Mouse (Mus musculus): ENCODE data around the gene Olfr1418. TPM values are rescaled to one million over a fixed set of nuclear protein-coding genes. Genes with fewer than 3 reads are reported as not detected.
A peak's percentile ranks its signal among the peaks of the same experiment; 100 is the strongest.

Gene Olfr1418
- polyA plus RNA-seq, 1 experiment from 2014 or later, result not detected

DNA sequence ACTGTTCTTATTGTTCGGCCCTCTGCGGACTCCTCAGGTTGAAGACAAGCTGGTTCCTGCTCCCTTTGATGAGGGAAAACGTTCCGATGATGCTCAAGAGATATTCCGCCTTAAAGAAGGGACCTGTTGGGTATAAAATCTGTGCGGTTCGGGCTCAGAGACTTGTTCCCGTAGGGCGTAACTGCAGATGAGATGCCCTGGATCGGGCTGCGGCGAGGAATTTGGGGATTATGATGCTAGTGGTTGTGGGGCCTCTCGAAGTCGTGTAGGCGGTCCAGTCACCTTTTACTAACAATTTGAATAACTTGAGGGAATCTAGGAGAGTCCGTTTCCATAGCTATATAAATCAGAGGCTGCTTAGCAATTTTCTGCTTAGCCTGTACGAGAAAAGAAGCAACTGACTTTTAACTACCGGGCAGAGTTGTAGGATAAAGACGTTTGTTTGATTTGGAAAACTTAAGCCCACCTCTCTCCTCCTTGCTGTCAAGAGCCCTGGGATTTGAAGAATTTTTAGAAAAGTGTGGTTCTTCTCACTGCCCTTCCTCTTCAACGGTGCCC, 41.6 kb downstream of the Olfr1418 start, which contains the start of gene Stx3:
Gene Stx3, minus strand, starts transcription at position 261 of the 558 bp plus-strand sequence.
- no peaks in the 10 kb centered on the region for H3K9me3 ChIP-seq
- H3K36me3 ChIP-seq, result no peaks in the 10 kb centered on the region
- under 1% methylated on average over 20 of the region's 20 CpGs for WGBS
- no peak for DNase-seq (ENCODE audit: low spot score)
- 0 out of 2 replicates have a peak, but pooled peaks cover 12% of the 10 kb centered on the region for H3K27me3 ChIP-seq (ENCODE audit: insufficient read depth, poor library complexity, severe bottlenecking)
- peak within 1 kb of the TSS; percentile 79 for H3K4me3 ChIP-seq
- H3K4me1 ChIP-seq, result peaks cover 27% of the 10 kb centered on the region
- peak within 1 kb of the TSS; percentile 86 for H3K27ac ChIP-seq

DNA sequence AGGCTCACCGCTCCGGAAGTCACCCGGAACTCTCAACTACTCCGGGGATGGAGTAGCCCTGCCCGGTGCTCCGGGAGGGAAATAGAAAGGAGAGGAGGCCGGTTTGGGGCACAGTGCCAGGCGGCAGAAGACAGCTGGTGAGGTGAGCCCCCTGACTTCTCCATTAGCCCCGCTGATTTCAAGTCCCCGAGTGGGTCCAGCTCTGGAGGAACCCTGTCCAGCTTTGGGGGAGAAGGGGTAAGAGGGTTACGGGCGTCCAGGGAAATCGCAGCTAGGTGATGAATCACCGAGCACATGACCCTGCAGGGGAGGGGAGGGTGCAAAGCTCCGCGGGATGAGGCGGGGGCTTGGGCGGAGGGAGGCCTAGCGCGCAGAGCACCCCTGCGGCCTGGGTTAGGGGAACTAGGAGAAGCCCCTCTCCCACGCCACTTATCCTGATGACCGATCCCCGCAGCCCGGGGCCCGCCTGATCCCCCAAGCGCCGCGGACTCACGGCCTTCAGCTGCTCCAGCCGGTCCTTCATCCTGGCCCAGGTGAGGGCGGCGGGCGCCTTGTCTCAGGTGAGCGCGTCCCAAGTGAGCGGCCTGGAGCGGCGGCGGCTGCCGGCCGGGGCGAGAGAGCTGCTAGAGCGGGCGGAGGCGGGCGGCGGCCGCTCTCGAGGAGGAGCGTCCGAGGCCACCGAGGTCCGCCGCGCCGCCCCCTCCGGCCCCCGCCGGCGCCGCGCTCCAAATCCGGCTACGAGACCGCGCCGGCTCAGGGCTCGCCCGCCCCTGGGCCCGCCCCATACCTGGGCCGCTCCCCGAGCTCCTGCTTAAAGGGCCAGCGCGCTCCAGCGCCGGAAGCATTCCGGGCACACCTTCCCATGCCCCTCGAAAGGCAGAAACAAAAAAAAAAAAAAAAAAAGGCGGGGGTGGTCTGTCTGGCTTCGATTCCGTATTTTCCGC, 42.4 kb downstream of the Olfr1418 start:
- H3K36me3 ChIP-seq, result no peaks in the 10 kb centered on the region
- H3K4me1 ChIP-seq, result peaks cover 34% of the 10 kb centered on the region
- 0 out of 2 replicates have a peak, but pooled peaks cover 12% of the 10 kb centered on the region for H3K27me3 ChIP-seq (ENCODE audit: insufficient read depth, poor library complexity, severe bottlenecking)
- DNase-seq (ENCODE audit: low spot score), result no peak
- no peaks in the 10 kb centered on the region for H3K9me3 ChIP-seq
- H3K4me3 ChIP-seq, result peak overlapping the region; percentile 79
- peak overlapping the region; percentile 86 for H3K27ac ChIP-seq
- under 1% methylated on average over 82 of the region's 83 CpGs for WGBS

DNA sequence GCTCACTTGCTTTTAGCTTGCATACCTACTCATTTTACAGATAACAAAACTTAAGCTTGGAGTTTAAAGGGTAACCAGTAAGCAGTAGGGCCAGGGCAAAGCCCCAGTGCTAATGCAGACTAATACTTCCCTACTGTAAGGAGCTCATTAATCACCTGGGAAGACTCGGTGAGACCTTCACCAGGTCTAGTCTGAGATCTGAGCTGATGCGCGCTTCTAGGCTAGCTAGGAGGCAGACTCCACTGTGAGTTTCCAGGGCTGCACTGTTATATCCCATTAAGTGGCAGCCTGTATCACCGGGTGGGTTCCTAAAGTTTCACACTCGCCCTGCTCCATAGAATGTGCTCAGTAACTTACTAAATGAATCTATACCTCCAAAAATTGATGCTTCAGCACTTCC, 43.3 kb downstream of the Olfr1418 start:
- peak overlapping the region; percentile 79 for H3K4me3 ChIP-seq
- H3K9me3 ChIP-seq, result no peaks in the 10 kb centered on the region
- WGBS, result 9% methylated on average over 5 of the region's 5 CpGs
- 0 out of 2 replicates have a peak, but pooled peaks cover 12% of the 10 kb centered on the region for H3K27me3 ChIP-seq (ENCODE audit: insufficient read depth, poor library complexity, severe bottlenecking)
- DNase-seq (ENCODE audit: low spot score), result no peak
- no peaks in the 10 kb centered on the region for H3K36me3 ChIP-seq
- H3K27ac ChIP-seq, result no peak overlapping the region
- peaks cover 38% of the 10 kb centered on the region for H3K4me1 ChIP-seq

DNA sequence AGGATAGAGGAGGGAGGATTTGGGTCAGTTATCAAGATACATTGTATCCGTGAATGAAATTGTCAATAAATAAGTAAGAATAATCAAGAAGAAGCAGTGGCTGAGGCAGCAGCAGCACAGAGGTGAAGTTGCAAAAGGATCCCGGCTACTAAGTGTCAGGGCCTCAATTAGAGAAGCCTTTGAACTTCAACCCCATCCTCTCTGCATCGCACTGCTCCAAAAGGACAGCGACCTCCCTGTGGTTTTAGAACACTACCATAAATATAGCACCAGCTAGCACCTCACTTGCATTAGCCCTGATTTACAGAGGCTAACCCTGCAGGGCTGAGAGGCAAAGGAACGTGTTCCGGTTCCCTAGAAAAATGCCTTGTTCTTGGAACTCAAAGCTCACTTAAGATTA, 44.2 kb downstream of the Olfr1418 start:
- no peak for DNase-seq (ENCODE audit: low spot score)
- Histone ChIP-seq H3K4me3 (0 out of 2 replicates have a peak overlapping the region, but pooled peaks have one; percentile 8), H3K4me1 (peaks cover 46% of the 10 kb centered on the region), H3K36me3 (no peaks in the 10 kb centered on the region), H3K27ac (no peak overlapping the region), H3K27me3 (ENCODE audit: insufficient read depth, poor library complexity, severe bottlenecking) (0 out of 2 replicates have a peak, but pooled peaks cover 12% of the 10 kb centered on the region), H3K9me3 (no peaks in the 10 kb centered on the region)
- 29% methylated on average over 6 of the region's 6 CpGs for WGBS

DNA sequence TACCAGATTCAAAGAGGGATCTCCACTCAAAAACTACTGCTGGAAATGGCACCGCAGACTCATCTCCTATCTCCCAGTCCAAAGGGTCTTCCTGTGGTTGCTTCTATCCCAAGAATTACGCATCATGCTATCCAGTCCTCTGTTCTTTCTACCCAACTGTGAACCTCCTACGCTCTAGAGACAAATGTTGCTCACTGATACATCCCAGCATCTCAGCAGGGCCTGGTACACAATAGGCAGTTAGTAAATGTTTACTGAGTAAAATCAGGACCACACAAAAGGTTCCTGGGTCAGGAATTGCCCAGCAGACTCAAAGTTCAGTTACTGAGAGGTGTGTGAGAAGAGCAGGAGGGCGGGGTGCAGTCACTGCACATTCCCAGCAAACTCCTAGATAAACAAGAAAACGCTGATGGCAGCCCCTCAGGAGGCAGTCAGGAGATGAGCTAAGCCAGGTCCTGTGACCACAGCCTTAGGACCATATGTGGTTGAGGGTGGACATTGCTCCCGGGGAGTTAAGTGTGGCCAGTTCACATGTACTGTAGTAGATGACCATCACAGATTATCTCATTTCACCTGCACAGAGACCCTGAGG, 46.0 kb downstream of the Olfr1418 start:
- 68% methylated on average over 6 of the region's 6 CpGs for WGBS
- no peaks in the 10 kb centered on the region for H3K9me3 ChIP-seq
- peaks cover 46% of the 10 kb centered on the region for H3K4me1 ChIP-seq
- no peak overlapping the region for H3K27ac ChIP-seq
- H3K4me3 ChIP-seq, result no peak overlapping the region
- H3K27me3 ChIP-seq (ENCODE audit: insufficient read depth, poor library complexity, severe bottlenecking), result 0 out of 2 replicates have a peak, but pooled peaks cover 12% of the 10 kb centered on the region
- no peak for DNase-seq (ENCODE audit: low spot score)
- H3K36me3 ChIP-seq, result no peaks in the 10 kb centered on the region

DNA sequence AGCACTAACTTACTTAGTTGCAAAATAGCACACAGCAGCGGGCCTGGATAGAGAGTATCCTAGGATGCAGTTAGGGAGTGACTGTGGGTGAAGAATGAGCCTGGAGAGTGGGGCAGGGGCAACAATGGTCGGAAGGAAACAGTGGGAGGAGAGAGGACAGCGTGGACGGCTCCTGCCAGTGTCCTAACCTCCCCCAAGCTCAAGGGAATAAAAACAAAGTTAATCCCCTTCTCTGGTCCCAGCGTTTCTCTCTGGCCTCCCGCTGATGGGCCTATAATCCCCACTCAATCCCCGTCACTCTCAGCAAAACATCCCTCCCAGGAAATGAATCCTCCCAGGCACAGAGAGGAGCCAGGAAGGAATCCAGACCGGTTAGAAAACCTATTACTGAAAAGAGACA, 47.2 kb downstream of the Olfr1418 start:
- H3K4me3 ChIP-seq, result no peak overlapping the region; the same call in 1 of the 2 replicates
- H3K9me3 ChIP-seq, result no peaks in the 10 kb centered on the region
- no peaks in the 10 kb centered on the region for H3K36me3 ChIP-seq
- H3K4me1 ChIP-seq, result peaks cover 41% of the 10 kb centered on the region
- peak overlapping the region; percentile 67 for H3K27ac ChIP-seq
- H3K27me3 ChIP-seq (ENCODE audit: insufficient read depth, poor library complexity, severe bottlenecking), result 0 out of 2 replicates have a peak, but pooled peaks cover 12% of the 10 kb centered on the region
- DNase-seq (ENCODE audit: low spot score), result no peak
- 8% methylated on average over 8 of the region's 8 CpGs for WGBS

DNA sequence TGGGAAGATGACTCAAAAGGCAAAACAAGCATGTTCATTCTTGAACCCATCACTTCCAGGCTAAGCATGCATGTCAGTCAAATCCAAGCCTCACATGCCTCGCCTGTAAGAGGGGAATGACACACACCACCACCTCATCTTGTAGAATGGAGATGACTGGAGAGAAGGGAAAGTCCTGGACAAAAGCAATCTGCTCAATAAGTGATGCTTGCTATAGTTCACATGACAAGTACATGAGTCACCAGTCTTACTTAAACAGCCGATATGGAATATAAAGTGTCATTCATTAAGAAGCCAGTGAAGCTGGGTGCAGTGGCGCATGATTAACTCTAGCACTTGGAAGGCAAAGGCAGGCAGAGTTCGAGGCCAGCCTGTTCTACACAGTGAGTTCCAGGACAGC, 47.7 kb downstream of the Olfr1418 start:
- DNase-seq (ENCODE audit: low spot score), result no peak
- Histone ChIP-seq H3K9me3 (no peaks in the 10 kb centered on the region), H3K27ac (no peak overlapping the region), H3K4me3 (no peak overlapping the region), H3K27me3 (ENCODE audit: insufficient read depth, poor library complexity, severe bottlenecking) (0 out of 2 replicates have a peak, but pooled peaks cover 7% of the 10 kb centered on the region), H3K36me3 (no peaks in the 10 kb centered on the region), H3K4me1 (peaks cover 36% of the 10 kb centered on the region)
- 69% methylated on average over 4 of the region's 4 CpGs for WGBS

GRCm38 (mm10) chr19:11811688-11812365, 49.0 kb downstream of the Olfr1418 start:
- H3K27ac ChIP-seq, result no peak overlapping the region
- no peaks in the 10 kb centered on the region for H3K36me3 ChIP-seq
- 0 out of 2 replicates have a peak, but pooled peaks cover 5% of the 10 kb centered on the region for H3K27me3 ChIP-seq (ENCODE audit: insufficient read depth, poor library complexity, severe bottlenecking)
- peaks cover 29% of the 10 kb centered on the region for H3K4me1 ChIP-seq
- H3K9me3 ChIP-seq, result no peaks in the 10 kb centered on the region
- DNase-seq (ENCODE audit: low spot score), result no peak
- 41% methylated on average over 5 of the region's 5 CpGs for WGBS
- no peak overlapping the region for H3K4me3 ChIP-seq

GRCm38 (mm10) chr19:11810856-11811255, 50.0 kb downstream of the Olfr1418 start:
- H3K9me3 ChIP-seq, result no peaks in the 10 kb centered on the region
- H3K27ac ChIP-seq, result no peak overlapping the region
- H3K4me3 ChIP-seq, result no peak overlapping the region
- no peaks in the 10 kb centered on the region for H3K36me3 ChIP-seq
- WGBS, result 67% methylated on average over 1 of the region's 1 CpGs
- H3K27me3 ChIP-seq (ENCODE audit: insufficient read depth, poor library complexity, severe bottlenecking), result no peaks in the 10 kb centered on the region
- H3K4me1 ChIP-seq, result peaks cover 24% of the 10 kb centered on the region
- DNase-seq (ENCODE audit: low spot score), result no peak

GRCm38 (mm10) chr19:11810003-11810758, 50.7 kb downstream of the Olfr1418 start:
- Histone ChIP-seq H3K9me3 (no peaks in the 10 kb centered on the region), H3K27ac (no peak overlapping the region), H3K36me3 (no peaks in the 10 kb centered on the region), H3K27me3 (ENCODE audit: insufficient read depth, poor library complexity, severe bottlenecking) (no peaks in the 10 kb centered on the region), H3K4me3 (no peak overlapping the region), H3K4me1 (peaks cover 24% of the 10 kb centered on the region)
- no peak for DNase-seq (ENCODE audit: low spot score)
- 71% methylated on average over 5 of the region's 5 CpGs for whole genome bisulfite sequencing

GRCm38 (mm10) chr19:11808452-11808851, 52.4 kb downstream of the Olfr1418 start:
- Histone ChIP-seq H3K4me3 (no peak overlapping the region), H3K27ac (no peak overlapping the region), H3K4me1 (peaks cover 17% of the 10 kb centered on the region), H3K36me3 (no peaks in the 10 kb centered on the region), H3K9me3 (no peaks in the 10 kb centered on the region), H3K27me3 (ENCODE audit: insufficient read depth, poor library complexity, severe bottlenecking) (no peaks in the 10 kb centered on the region)
- DNase-seq (ENCODE audit: low spot score), result no peak
- WGBS, result 85% methylated on average over 2 of the region's 2 CpGs

DNA sequence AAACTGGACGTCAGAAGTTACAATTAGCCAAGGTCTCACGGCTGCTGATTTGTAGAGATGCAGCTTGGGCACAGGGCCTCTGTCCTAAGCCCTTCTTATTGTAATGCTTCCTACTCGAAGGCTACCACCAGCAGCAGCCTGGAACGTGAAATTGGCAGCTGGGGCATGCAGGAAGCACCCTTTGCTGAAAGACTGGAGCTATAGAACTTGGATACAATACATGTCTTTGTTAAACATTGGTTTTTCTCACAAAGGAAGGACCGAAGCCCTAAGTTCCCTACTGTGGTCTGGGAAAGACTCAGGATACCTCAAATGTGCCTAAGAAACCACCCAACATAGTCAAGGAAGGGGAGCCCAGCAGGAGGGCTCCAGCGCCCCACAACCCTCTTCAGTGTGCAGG, 53.0 kb downstream of the Olfr1418 start:
- H3K9me3 ChIP-seq, result no peaks in the 10 kb centered on the region
- no peak overlapping the region for H3K4me3 ChIP-seq
- WGBS, result 74% methylated on average over 6 of the region's 6 CpGs
- peak; percentile 43 for DNase-seq (ENCODE audit: low spot score)
- H3K36me3 ChIP-seq, result no peaks in the 10 kb centered on the region
- H3K27ac ChIP-seq, result no peak overlapping the region
- peaks cover 12% of the 10 kb centered on the region for H3K4me1 ChIP-seq
- no peaks in the 10 kb centered on the region for H3K27me3 ChIP-seq (ENCODE audit: insufficient read depth, poor library complexity, severe bottlenecking)

Measured in heart, embryonic 10.5 days (tissue).